Mouse (Mus musculus) monocyte, adult 59 days (primary cell): ENCODE data around the gene Bphl. TPM values are rescaled to one million over a fixed set of nuclear protein-coding genes. Genes with fewer than 3 reads are reported as not detected.

Source experiments
- total RNA-seq, 2 experiments: library from RNA; stranded (reverse); gene quantifications; one replicate each; pipeline ENCODE4 v1.2.4; 2023

The Bphl gene
- total RNA-seq, result 10 to 100 TPM; 18.8 to 19.2 TPM

GRCm38 (mm10) chr13:34037172-34038055 lies at the start of gene Bphl:
TSS of gene Bphl (plus strand) at chr13:34037597.

GRCm38 (mm10) chr13:34002058-34003006 lies 35.1 kb upstream of the Bphl start, which contains the start of the genes Ripk1 and Serpinb6a:
TSS of gene Ripk1 (plus strand) at chr13:34002363.
TSS of gene Serpinb6a (minus strand) at chr13:34002794.

GRCm38 (mm10) chr13:34077492-34078271 lies 40.3 kb downstream of the Bphl start, which contains the start of gene Tubb2a:
TSS of gene Tubb2a (minus strand) at chr13:34078007.

Other genes starting within 250 kb of the Bphl start
- not detected for gene Serpinb6e, start 194.2 kb upstream of the Bphl start, total RNA-seq
- gene Serpinb6c, start 131.9 kb upstream of the Bphl start, total RNA-seq, result not detected
- 10 to 100 TPM; 17.8 to 18.4 TPM for gene Nqo2, start 72.9 kb upstream of the Bphl start, total RNA-seq
- 100 to 1,000 TPM; 100 to 102 TPM for gene Ripk1, start 35.2 kb upstream of the Bphl start, total RNA-seq
- 10 to 100 TPM; 72.6 to 78.2 TPM for gene Serpinb6a, start 34.8 kb upstream of the Bphl start, total RNA-seq
- 10 to 100 TPM; 46.4 to 47.4 TPM for gene Tubb2a, start 40.4 kb downstream of the Bphl start, total RNA-seq
- 1 to 10 TPM; 1.7 to 3.6 TPM for gene Tubb2b, start 92.9 kb downstream of the Bphl start, total RNA-seq
- gene Psmg4, start 125.4 kb downstream of the Bphl start, total RNA-seq, result 10 to 100 TPM; 37.4 to 41.2 TPM